Mouse (Mus musculus): ENCODE results near the gene Nisch. TPM values are rescaled to one million over a fixed set of nuclear protein-coding genes. Genes with fewer than 3 reads are reported as not detected.
A peak's percentile ranks its signal among the peaks of the same experiment; 100 is the strongest.

Nisch gene
- polyA plus RNA-seq, 1 experiment from 2014 or later = 346 TPM

GRCm38 (mm10) chr14:31136411-31137280 lies 80.1 kb downstream of the Nisch start:
- H3K9ac ChIP-seq (ENCODE audit: low read length) = no peak overlapping the region
- 0 out of 2 replicates have a peak overlapping the region, but pooled peaks have one; percentile 12 for H3K27ac ChIP-seq (replicated peaks; ENCODE audit: low read depth, low read length)
- H3K4me3 ChIP-seq (ENCODE audit: low read depth, low read length) = no peak overlapping the region
- WGBS = 94% methylated on average over 26 of the region's 26 CpGs
- peaks cover 50% of the 10 kb centered on the region for H3K36me3 ChIP-seq (ENCODE audit: control insufficient read depth, insufficient read depth, low read length)
- DNase-seq (ENCODE audit: low spot score) (no peak), ATAC-seq (ENCODE audit: insufficient number of reproducible peaks, low FRiP score, low TSS enrichment, low read depth) (no peak)
- no peaks in the 10 kb centered on the region for H3K9me3 ChIP-seq (ENCODE audit: control insufficient read depth, low read length)
- H3K4me1 ChIP-seq (ENCODE audit: control insufficient read depth, insufficient read depth, low read length) = peaks cover 8% of the 10 kb centered on the region
- no peak overlapping the region for H3K4me2 ChIP-seq (ENCODE audit: low read depth, severe bottlenecking)
- no peaks in the 10 kb centered on the region for H3K27me3 ChIP-seq (ENCODE audit: control insufficient read depth, insufficient read depth, low read length)

DNA sequence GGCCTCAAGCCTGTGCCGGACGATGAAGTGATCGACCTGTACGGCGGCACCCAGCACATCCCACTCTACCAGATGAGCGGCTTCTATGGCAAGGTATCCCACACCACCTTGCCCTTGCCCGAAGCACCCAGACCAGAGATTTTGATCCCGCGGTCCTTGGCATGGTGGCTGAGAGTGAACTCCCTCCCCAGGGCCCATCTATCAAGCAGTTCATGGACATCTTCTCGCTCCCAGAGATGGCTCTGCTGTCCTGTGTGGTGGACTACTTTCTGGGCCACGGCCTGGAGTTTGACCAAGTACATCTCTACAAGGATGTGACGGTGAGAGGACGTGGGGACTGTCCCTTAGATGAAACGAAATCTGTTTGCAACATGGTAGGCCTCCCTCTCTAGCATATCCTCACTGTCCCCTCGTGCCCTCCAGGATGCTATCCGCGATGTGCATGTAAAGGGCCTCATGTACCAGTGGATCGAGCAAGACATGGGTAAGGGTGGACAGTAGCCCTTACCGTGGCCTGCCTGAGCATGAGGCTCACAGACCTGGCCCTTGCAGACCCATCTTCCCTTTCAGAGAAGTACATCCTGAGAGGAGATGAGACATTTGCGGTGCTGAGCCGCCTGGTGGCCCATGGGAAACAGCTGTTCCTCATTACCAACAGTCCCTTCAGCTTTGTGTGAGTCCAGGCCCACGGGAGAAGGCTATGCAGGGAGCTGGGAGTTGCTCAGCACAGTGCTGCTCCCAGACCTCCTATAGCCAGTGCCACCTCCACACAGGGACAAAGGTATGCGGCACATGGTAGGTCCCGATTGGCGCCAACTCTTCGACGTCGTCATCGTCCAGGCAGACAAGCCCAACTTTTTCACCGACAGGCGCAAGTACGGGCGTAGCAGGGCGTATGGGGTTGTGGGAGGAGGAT lies 81.0 kb downstream of the Nisch start:
- Histone ChIP-seq H3K9me3 (ENCODE audit: control insufficient read depth, low read length) (no peaks in the 10 kb centered on the region), H3K4me2 (ENCODE audit: low read depth, severe bottlenecking) (no peak overlapping the region), H3K4me1 (ENCODE audit: control insufficient read depth, insufficient read depth, low read length) (peaks cover 8% of the 10 kb centered on the region), H3K27me3 (ENCODE audit: control insufficient read depth, insufficient read depth, low read length) (no peaks in the 10 kb centered on the region), H3K36me3 (ENCODE audit: control insufficient read depth, insufficient read depth, low read length) (peaks cover 41% of the 10 kb centered on the region), H3K27ac (replicated peaks; ENCODE audit: low read depth, low read length) (no peak overlapping the region), H3K9ac (ENCODE audit: low read length) (no peak overlapping the region), H3K4me3 (ENCODE audit: low read depth, low read length) (no peak overlapping the region)
- WGBS = 92% methylated on average over 34 of the region's 34 CpGs
- ATAC-seq (ENCODE audit: insufficient number of reproducible peaks, low FRiP score, low TSS enrichment, low read depth) = no peak
- no peak for DNase-seq (ENCODE audit: low spot score)

DNA sequence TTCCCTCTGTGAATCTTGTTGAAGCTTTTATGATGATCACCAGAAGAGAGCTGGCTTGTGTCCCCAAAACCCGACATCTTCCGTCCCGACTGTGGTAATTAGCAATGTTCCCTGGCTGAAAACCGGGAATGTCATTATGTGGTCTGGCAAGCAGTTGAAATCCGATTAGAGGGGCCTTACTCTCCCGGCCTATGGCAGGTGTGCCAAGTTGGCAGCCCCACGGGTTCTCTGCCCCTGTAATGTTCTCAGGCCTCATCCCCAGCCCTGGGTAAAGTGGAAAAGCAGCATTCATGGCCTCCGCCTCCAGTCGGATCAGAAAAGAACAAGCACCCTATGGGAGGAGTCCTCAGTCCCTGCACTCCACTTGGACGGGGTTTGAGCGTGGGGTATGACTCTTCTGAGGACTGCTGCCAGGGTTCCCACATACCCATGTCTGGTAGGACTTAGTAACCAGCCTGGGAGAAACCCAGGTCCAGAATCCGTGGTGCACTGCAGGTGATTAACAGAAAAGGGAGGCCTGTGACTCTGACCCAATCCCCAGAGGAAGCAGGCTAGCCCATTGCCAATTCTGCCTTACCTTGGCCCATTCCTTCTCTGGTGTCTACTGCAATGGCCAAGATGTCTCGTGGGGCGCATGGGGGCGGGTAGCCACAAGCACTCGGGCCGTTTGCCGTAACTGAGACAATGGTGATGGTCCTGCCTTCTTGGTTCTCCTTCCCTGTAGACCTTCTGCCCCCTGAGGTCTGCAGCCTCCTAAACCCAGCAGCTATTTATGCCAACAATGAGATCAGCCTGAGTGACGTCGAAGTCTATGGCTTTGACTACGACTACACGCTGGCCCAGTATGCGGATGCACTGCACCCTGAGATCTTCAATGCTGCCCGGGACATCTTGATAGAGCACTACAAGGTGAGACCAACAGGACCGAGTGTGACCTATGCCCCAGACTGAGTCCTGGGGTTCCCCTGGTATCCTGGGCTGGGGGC lies 82.4 kb downstream of the Nisch start:
- H3K27me3 ChIP-seq (ENCODE audit: control insufficient read depth, insufficient read depth, low read length) = no peaks in the 10 kb centered on the region
- H3K4me3 ChIP-seq (ENCODE audit: low read depth, low read length) = no peak overlapping the region
- no peak overlapping the region for H3K4me2 ChIP-seq (ENCODE audit: low read depth, severe bottlenecking)
- DNase-seq (ENCODE audit: low spot score) (no peak), ATAC-seq (ENCODE audit: insufficient number of reproducible peaks, low FRiP score, low TSS enrichment, low read depth) (no peak)
- no peaks in the 10 kb centered on the region for H3K9me3 ChIP-seq (ENCODE audit: control insufficient read depth, low read length)
- H3K27ac ChIP-seq (replicated peaks; ENCODE audit: low read depth, low read length) = no peak overlapping the region
- H3K9ac ChIP-seq (ENCODE audit: low read length) = no peak overlapping the region
- peaks cover 15% of the 10 kb centered on the region for H3K4me1 ChIP-seq (ENCODE audit: control insufficient read depth, insufficient read depth, low read length)
- peaks cover 32% of the 10 kb centered on the region for H3K36me3 ChIP-seq (ENCODE audit: control insufficient read depth, insufficient read depth, low read length)
- WGBS = 92% methylated on average over 25 of the region's 25 CpGs

GRCm38 (mm10) chr14:31133023-31133665 lies 83.6 kb downstream of the Nisch start:
- peaks cover 15% of the 10 kb centered on the region for H3K4me1 ChIP-seq (ENCODE audit: control insufficient read depth, insufficient read depth, low read length)
- no peak for DNase-seq (ENCODE audit: low spot score)
- H3K4me3 ChIP-seq (ENCODE audit: low read depth, low read length) = no peak overlapping the region
- peaks cover 27% of the 10 kb centered on the region for H3K36me3 ChIP-seq (ENCODE audit: control insufficient read depth, insufficient read depth, low read length)
- H3K9ac ChIP-seq (ENCODE audit: low read length) = peak overlapping the region; percentile 27; the same call in 1 of the 2 replicates
- no peaks in the 10 kb centered on the region for H3K27me3 ChIP-seq (ENCODE audit: control insufficient read depth, insufficient read depth, low read length)
- ATAC-seq (ENCODE audit: insufficient number of reproducible peaks, low FRiP score, low TSS enrichment, low read depth) = no peak
- no peak overlapping the region for H3K4me2 ChIP-seq (ENCODE audit: low read depth, severe bottlenecking)
- no peaks in the 10 kb centered on the region for H3K9me3 ChIP-seq (ENCODE audit: control insufficient read depth, low read length)
- no peak overlapping the region for H3K27ac ChIP-seq (replicated peaks; ENCODE audit: low read depth, low read length)
- WGBS = 75% methylated on average over 11 of the region's 11 CpGs

DNA sequence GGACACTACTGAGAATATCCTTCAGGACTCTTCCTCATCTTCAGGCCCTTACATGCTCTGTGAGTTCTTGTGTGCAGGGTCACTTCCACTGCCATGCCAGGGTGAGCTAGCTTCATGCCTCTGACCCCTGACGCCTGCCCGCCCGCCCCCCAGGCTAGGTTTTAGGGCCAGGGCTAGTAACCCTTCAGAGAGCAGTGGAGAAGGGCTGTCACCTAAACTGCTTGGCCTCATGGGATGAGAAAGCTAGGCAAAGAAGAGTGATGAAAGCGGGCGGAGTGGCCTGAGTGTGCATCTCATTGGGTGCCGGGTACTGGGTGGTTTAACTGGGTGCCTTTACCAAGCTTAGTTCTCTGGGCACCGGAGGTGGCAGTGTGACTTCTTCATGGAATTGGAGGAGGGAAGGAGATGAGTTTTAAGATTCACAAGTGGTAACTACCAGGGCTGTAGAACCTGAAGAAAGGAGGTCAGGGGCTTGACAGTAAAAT lies 84.2 kb downstream of the Nisch start:
- no peak for DNase-seq (ENCODE audit: low spot score)
- Histone ChIP-seq H3K9me3 (ENCODE audit: control insufficient read depth, low read length) (no peaks in the 10 kb centered on the region), H3K9ac (ENCODE audit: low read length) (peak overlapping the region; percentile 94; the same call in 1 of the 2 replicates), H3K4me2 (ENCODE audit: low read depth, severe bottlenecking) (peak overlapping the region; percentile 81), H3K4me3 (ENCODE audit: low read depth, low read length) (peak overlapping the region; percentile 91), H3K27ac (replicated peaks; ENCODE audit: low read depth, low read length) (no peak overlapping the region), H3K36me3 (ENCODE audit: control insufficient read depth, insufficient read depth, low read length) (peaks cover 22% of the 10 kb centered on the region), H3K4me1 (ENCODE audit: control insufficient read depth, insufficient read depth, low read length) (peaks cover 15% of the 10 kb centered on the region), H3K27me3 (ENCODE audit: control insufficient read depth, insufficient read depth, low read length) (no peaks in the 10 kb centered on the region)
- ATAC-seq (ENCODE audit: insufficient number of reproducible peaks, low FRiP score, low TSS enrichment, low read depth) = no peak
- WGBS = 85% methylated on average over 7 of the region's 7 CpGs

DNA sequence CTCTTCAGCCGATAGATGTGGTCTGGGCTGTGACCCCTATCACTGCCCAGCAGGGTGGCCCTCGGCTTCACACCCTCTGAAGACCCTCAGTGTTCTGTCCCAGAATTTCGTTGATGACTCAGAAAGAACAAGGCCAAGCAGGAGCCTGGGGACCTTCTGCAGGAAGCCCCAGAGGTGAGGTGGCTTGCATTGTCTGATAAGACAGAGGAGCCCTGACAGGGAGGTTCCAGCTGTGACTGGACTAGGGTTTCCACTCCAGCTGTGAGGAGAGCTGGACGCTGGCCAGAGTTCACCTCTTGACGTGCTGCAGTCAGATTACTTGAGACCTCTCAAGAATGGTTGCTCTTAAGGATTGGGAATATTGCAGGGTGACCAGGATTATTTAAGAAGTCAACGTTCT lies 84.7 kb downstream of the Nisch start:
- Histone ChIP-seq H3K4me3 (ENCODE audit: low read depth, low read length) (peak overlapping the region; percentile 91), H3K27me3 (ENCODE audit: control insufficient read depth, insufficient read depth, low read length) (no peaks in the 10 kb centered on the region), H3K4me1 (ENCODE audit: control insufficient read depth, insufficient read depth, low read length) (peaks cover 18% of the 10 kb centered on the region), H3K27ac (replicated peaks; ENCODE audit: low read depth, low read length) (no peak overlapping the region), H3K9ac (ENCODE audit: low read length) (peak overlapping the region; percentile 94), H3K36me3 (ENCODE audit: control insufficient read depth, insufficient read depth, low read length) (peaks cover 19% of the 10 kb centered on the region), H3K4me2 (ENCODE audit: low read depth, severe bottlenecking) (peak overlapping the region; percentile 81), H3K9me3 (ENCODE audit: control insufficient read depth, low read length) (no peaks in the 10 kb centered on the region)
- WGBS = 16% methylated on average over 6 of the region's 6 CpGs
- DNase-seq (ENCODE audit: low spot score) = no peak
- no peak for ATAC-seq (ENCODE audit: insufficient number of reproducible peaks, low FRiP score, low TSS enrichment, low read depth)

GRCm38 (mm10) chr14:31131272-31131821 lies 85.4 kb downstream of the Nisch start:
- Histone ChIP-seq H3K4me1 (ENCODE audit: control insufficient read depth, insufficient read depth, low read length) (peaks cover 18% of the 10 kb centered on the region), H3K9me3 (ENCODE audit: control insufficient read depth, low read length) (no peaks in the 10 kb centered on the region), H3K27me3 (ENCODE audit: control insufficient read depth, insufficient read depth, low read length) (no peaks in the 10 kb centered on the region), H3K9ac (ENCODE audit: low read length) (peak overlapping the region; percentile 94), H3K36me3 (ENCODE audit: control insufficient read depth, insufficient read depth, low read length) (peaks cover 12% of the 10 kb centered on the region), H3K4me3 (ENCODE audit: low read depth, low read length) (peak overlapping the region; percentile 91), H3K27ac (replicated peaks; ENCODE audit: low read depth, low read length) (peak overlapping the region; percentile 44; the same call in 1 of the 2 replicates), H3K4me2 (ENCODE audit: low read depth, severe bottlenecking) (peak overlapping the region; percentile 81)
- WGBS = under 1% methylated on average over 43 of the region's 43 CpGs
- ATAC-seq (ENCODE audit: insufficient number of reproducible peaks, low FRiP score, low TSS enrichment, low read depth) = no peak; the same call in 1 of the 2 replicates
- DNase-seq (ENCODE audit: low spot score) = peak; percentile 61
